Mouse (Mus musculus) liver, adult 2 months (tissue): ENCODE data around the gene Itgb8. TPM values are rescaled to one million over a fixed set of nuclear protein-coding genes. Genes with fewer than 3 reads are reported as not detected.

Experiments
- DNase-seq: peaks from one replicate; pipeline ENCODE4 v3.0.0-alpha.2; 2011; ENCODE audit warnings: low read depth, low spot score; ENCODE audit errors: extremely low read depth
- H3K27ac ChIP-seq: fragments of 200-500 bp; replicated peaks from 2 replicates; pipeline ENCODE4 v1.5.1; 2012; ENCODE audit warnings: low read depth, mild to moderate bottlenecking, control low read depth, inconsistent platforms, low read length; ENCODE audit not compliant: insufficient read depth
- H3K27me3 ChIP-seq: fragments of 200-500 bp; 2 replicates; pipeline ENCODE4 v1.6.1; 2012; ENCODE audit warnings: mild to moderate bottlenecking, moderate library complexity, low read length, inconsistent platforms; ENCODE audit not compliant: control insufficient read depth, insufficient read depth
- H3K36me3 ChIP-seq: fragments of 200-500 bp; 2 replicates; pipeline ENCODE4 v1.6.1; 2012; ENCODE audit warnings: low read length, inconsistent platforms; ENCODE audit not compliant: control insufficient read depth, insufficient read depth
- H3K4me1 ChIP-seq: fragments of 200-500 bp; 2 replicates; pipeline ENCODE4 v1.6.1; 2011; ENCODE audit warnings: low read length; ENCODE audit not compliant: control insufficient read depth, insufficient read depth
- H3K4me3 ChIP-seq: fragments of 200-500 bp; 2 replicates; pipeline ENCODE4 v1.5.1; 2011; ENCODE audit warnings: low read depth, mild to moderate bottlenecking, control low read depth, low read length, moderate library complexity; ENCODE audit not compliant: insufficient read depth
- H3K79me2 ChIP-seq: fragments of 200-500 bp; 2 replicates; pipeline ENCODE4 v1.6.1; 2012; ENCODE audit warnings: inconsistent platforms, mild to moderate bottlenecking, low read length, moderate library complexity; ENCODE audit not compliant: control insufficient read depth, insufficient read depth
- H3K9ac ChIP-seq: fragments of 200-500 bp; 2 replicates; pipeline ENCODE4 v1.6.1; 2012; ENCODE audit warnings: low read depth, mild to moderate bottlenecking, control low read depth, inconsistent platforms, low read length
- CTCF ChIP-seq: fragments of 200-500 bp; IDR thresholded peaks from 2 replicates; pipeline ENCODE4 v1.5.1; 2011; ENCODE audit warnings: low read depth, low read length, control low read depth
- POLR2A ChIP-seq: fragments of 200-500 bp; IDR thresholded peaks from 2 replicates; pipeline ENCODE4 v1.6.1; 2011; ENCODE audit warnings: low read length, control low read depth; ENCODE audit not compliant: insufficient read depth; ENCODE audit errors: extremely low read depth
- WGBS: fragments of 180-500 bp; shearing (Covaris S2); methylation state at CpG from one replicate; pipeline ENCODE4 v1.1.7; 2018; 5-methylcytosine and 5-hydroxymethylcytosine counted together
- polyA plus RNA-seq: library from polyadenylated mRNA; depleted of rRNA; stranded (reverse); fragments of >200 nt; gene quantifications from 2 replicates; pipeline ENCODE4 v1.2.3, GENCODE M21; 2012
- total RNA-seq: library from RNA; depleted of rRNA; stranded (reverse); fragments of >200 nt; gene quantifications from 2 replicates; pipeline ENCODE4 v1.2.3, GENCODE M21; 2014

Gene Itgb8
- total and polyA plus RNA-seq, 2 experiments, result 0.01 to 0.37 TPM

- H3K4me3 ChIP-seq, result no peak overlapping the region
- H3K79me2 ChIP-seq, result no peaks in the 10 kb centered on the region
- H3K4me1 ChIP-seq, result no peaks in the 10 kb centered on the region
- no peaks in the 10 kb centered on the region for H3K27me3 ChIP-seq
- no peak overlapping the region for H3K27ac ChIP-seq
- TF ChIP-seq CTCF (no peak), POLR2A (no peak)
- no peak for DNase-seq
- no peaks in the 10 kb centered on the region for H3K36me3 ChIP-seq
- 66% methylated on average over 1 of the region's 1 CpGs for WGBS
- H3K9ac ChIP-seq, result no peak overlapping the region
These were observed 53.2 kb downstream of the Itgb8 start for GRCm38 (mm10) chr12:119185441-119185840.

DNA sequence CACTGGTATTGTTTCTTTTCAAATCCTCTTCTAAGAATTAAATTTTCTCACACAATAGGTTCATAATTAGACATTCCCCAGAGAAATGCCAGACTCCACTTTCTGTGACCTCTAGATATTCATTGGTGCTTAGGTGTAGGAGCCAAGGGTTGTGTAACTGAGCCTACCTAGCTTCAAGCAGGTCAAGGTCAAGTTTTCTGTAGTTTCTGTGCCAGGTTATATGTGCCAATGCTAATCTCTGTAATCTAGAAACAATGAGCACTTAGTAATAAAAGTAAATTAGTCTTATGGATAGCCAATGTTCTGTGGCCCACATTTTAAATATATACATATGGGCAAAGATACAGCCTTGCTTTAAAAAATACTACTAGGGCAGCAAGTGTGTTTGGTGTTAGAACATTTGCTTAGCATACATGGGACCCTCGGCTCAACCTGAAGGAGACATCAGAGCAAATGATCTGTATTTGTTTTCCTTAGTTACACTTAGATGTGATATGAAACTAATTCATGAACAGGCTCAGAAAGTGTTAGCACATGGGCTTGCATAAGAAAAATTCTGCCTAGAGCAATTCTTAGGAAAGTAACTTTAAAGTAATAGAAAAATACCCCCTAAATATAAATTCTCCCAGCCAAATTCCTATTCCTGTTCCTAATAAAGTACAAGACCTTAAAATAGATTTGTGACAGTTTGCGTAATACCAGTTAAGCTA lies 56.2 kb downstream of the Itgb8 start:
- WGBS, result 72% methylated on average over 2 of the region's 2 CpGs
- Histone ChIP-seq H3K4me3 (no peak overlapping the region), H3K79me2 (no peaks in the 10 kb centered on the region), H3K27ac (no peak overlapping the region), H3K27me3 (no peaks in the 10 kb centered on the region), H3K4me1 (no peaks in the 10 kb centered on the region), H3K9ac (no peak overlapping the region), H3K36me3 (no peaks in the 10 kb centered on the region)
- TF ChIP-seq POLR2A (no peak), CTCF (no peak)
- DNase-seq, result peak; percentile 52

DNA sequence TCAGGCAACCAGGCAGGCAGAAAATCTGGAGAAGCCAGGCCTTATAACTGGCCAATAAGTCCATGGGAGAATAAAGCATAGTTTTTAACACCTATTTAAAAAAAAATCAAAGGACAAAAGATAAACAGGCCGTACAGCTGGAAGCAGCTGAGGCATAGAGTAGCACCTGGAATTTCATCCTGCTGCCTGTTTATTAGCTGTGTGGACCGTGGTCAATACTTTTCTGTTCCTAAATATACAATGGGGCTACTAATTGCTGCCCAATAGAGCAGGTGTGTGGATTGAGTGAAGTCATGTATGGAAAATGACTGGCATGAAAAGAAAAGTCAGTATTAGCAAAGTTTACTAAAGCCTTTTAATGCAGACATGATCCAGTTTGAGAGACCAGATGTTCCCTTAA lies 62.6 kb downstream of the Itgb8 start:
- TF ChIP-seq CTCF (no peak), POLR2A (no peak)
- no peak for DNase-seq
- no peaks in the 10 kb centered on the region for H3K27me3 ChIP-seq

GRCm38 (mm10) chr12:119169828-119170539 lies 68.6 kb downstream of the Itgb8 start:
- no peak overlapping the region for H3K4me3 ChIP-seq
- H3K27me3 ChIP-seq, result no peaks in the 10 kb centered on the region
- 87% methylated on average over 4 of the region's 4 CpGs for WGBS
- no peak for DNase-seq
- H3K4me1 ChIP-seq, result no peaks in the 10 kb centered on the region
- no peak overlapping the region for H3K9ac ChIP-seq
- H3K36me3 ChIP-seq, result no peaks in the 10 kb centered on the region
- H3K27ac ChIP-seq, result no peak overlapping the region
- TF ChIP-seq CTCF (no peak), POLR2A (no peak)
- no peaks in the 10 kb centered on the region for H3K79me2 ChIP-seq

More for the DNA sequence above, 62.6 kb downstream of the Itgb8 start:
- H3K4me1 ChIP-seq, result no peaks in the 10 kb centered on the region
- no peaks in the 10 kb centered on the region for H3K36me3 ChIP-seq
- no peaks in the 10 kb centered on the region for H3K79me2 ChIP-seq
- no peak overlapping the region for H3K27ac ChIP-seq
- no peak overlapping the region for H3K9ac ChIP-seq
- 81% methylated on average over 2 of the region's 2 CpGs for WGBS
- no peak overlapping the region for H3K4me3 ChIP-seq

- H3K4me1 ChIP-seq, result no peaks in the 10 kb centered on the region
- TF ChIP-seq CTCF (no peak), POLR2A (no peak)
- no peak for DNase-seq
- no peaks in the 10 kb centered on the region for H3K36me3 ChIP-seq
- WGBS, result 71% methylated on average over 3 of the region's 3 CpGs
- H3K79me2 ChIP-seq, result no peaks in the 10 kb centered on the region
- H3K9ac ChIP-seq, result no peak overlapping the region
- no peak overlapping the region for H3K27ac ChIP-seq
- no peaks in the 10 kb centered on the region for H3K27me3 ChIP-seq
- no peak overlapping the region for H3K4me3 ChIP-seq
These were observed 69.5 kb downstream of the Itgb8 start for GRCm38 (mm10) chr12:119169143-119169542.

DNA sequence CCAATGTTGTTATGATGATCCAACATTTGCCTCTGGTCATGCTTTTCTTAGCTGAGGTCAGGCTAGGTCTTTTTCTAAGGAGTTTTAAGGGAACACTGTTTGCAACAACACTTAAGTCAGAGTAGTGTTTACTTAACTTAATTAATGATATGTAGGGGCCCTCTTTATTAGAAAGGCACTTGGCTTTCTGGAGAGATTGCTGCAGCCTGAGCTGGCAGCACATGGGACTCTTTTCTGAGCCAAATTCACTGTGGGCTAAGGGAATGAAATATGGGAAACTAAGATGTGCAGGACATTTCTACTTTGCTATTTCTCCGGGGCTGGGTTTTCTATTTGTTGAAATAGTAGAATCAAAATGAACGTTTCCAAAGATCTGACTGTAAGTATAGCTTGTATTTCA lies 73.5 kb downstream of the Itgb8 start:
- Histone ChIP-seq H3K27me3 (no peaks in the 10 kb centered on the region), H3K9ac (no peak overlapping the region), H3K27ac (no peak overlapping the region), H3K4me3 (no peak overlapping the region), H3K79me2 (no peaks in the 10 kb centered on the region), H3K4me1 (no peaks in the 10 kb centered on the region), H3K36me3 (no peaks in the 10 kb centered on the region)
- DNase-seq, result no peak
- WGBS, result 82% methylated on average over 2 of the region's 2 CpGs
- TF ChIP-seq CTCF, result no peak
- TF ChIP-seq POLR2A, result no peak
